Mouse (Mus musculus): ENCODE measurements at regions not wholly inside any gene's neighbourhood (a gene's known extent, or its start where the extent isn't known, plus 50 kb on each side); places are given as distances from the start of the nearest gene placed in this dataset.

DNA sequence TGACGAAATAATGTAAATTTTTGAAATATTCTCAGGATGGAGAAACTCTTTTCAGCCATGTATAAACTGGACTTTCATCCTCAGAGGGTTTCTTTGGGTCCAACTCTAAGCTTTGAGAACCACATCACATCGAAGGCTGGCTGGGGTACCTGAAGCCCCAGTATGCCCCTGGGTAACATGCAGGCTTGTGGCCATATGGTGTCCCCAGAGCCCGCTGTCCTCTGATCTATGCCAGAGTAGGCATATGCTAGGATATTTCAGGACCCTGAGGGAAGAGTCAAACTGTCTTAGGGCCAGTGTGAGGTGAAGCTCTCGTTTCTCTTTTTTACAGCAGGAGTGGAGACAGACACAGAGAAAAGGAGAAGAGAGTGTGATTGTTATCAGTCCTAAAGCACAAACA, 289.6 kb upstream of the Rnf219 start:
- TF ChIP-seq CTCF (IDR thresholded peaks at IDR 0.05; ENCODE audit: low read depth, low read length): no peak
- TF ChIP-seq POLR2A (IDR thresholded peaks at IDR 0.05; ENCODE audit: extremely low read depth, insufficient read depth, low read length): no peak
